Mouse (Mus musculus) kidney, embryonic 16.5 days (tissue): ENCODE data around the gene Skp1a. TPM values are rescaled to one million over a fixed set of nuclear protein-coding genes. Genes with fewer than 3 reads are reported as not detected.

Experiments used
- polyA plus RNA-seq: library from polyadenylated mRNA; unstranded; fragments of >200 nt; fragmentation: Nextera tagmentation; extraction: Ambion mirVana; gene quantifications from 2 replicates; pipeline ENCODE4 v1.2.1, GENCODE M21; 2015

Skp1a gene
- polyA plus RNA-seq, 1 experiment from 2014 or later = 742 TPM

Other genes starting within 250 kb of the Skp1a start
- gene Ube2b, start 231.2 kb upstream of the Skp1a start, polyA plus RNA-seq = 216 and 220 TPM in 2 replicates
- gene Cdkl3, start 227.8 kb upstream of the Skp1a start, polyA plus RNA-seq = 7.8 and 9.2 TPM in 2 replicates
- 68.4 and 75.1 TPM in 2 replicates for gene Ppp2ca, start 133.3 kb upstream of the Skp1a start, polyA plus RNA-seq
- gene Olfr1373, start 86.5 kb upstream of the Skp1a start, polyA plus RNA-seq = not detected in 2 replicates
- gene Olfr1371, start 18.0 kb upstream of the Skp1a start, polyA plus RNA-seq = not detected in 2 replicates
- 5.6 and 7.1 TPM in 2 replicates for gene Tcf7, start 51.0 kb downstream of the Skp1a start, polyA plus RNA-seq
- 407 and 427 TPM in 2 replicates for gene Vdac1, start 128.9 kb downstream of the Skp1a start, polyA plus RNA-seq
- gene 9530068E07Rik, start 164.4 kb downstream of the Skp1a start, polyA plus RNA-seq = 251 and 263 TPM in 2 replicates